Mouse (Mus musculus) hindbrain, embryonic 14.5 days (tissue): ENCODE data around the gene Lrpap1. TPM values are rescaled to one million over a fixed set of nuclear protein-coding genes. Genes with fewer than 3 reads are reported as not detected.
A peak's percentile ranks its signal among the peaks of the same experiment; 100 is the strongest.

Source experiments
- ATAC-seq: fragments of 200-750 bp; cut with Nextera tagmentation; 2 replicates; pipeline ENCODE4 v1.8.0; 2017; ENCODE audit warnings: moderate number of reproducible peaks, mild to moderate bottlenecking, moderate TSS enrichment, moderate library complexity; ENCODE audit not compliant: low FRiP score
- DNase-seq: peaks from one replicate; pipeline ENCODE4 v3.0.0-alpha.2; 2015; ENCODE audit warnings: low spot score
- H3K27ac ChIP-seq: fragments of 300-500 bp; sonication (generic); 2 replicates; pipeline ENCODE4 v1.5.1; 2014; ENCODE audit warnings: mild to moderate bottlenecking, moderate library complexity
- H3K27me3 ChIP-seq: fragments of 300-500 bp; sonication (generic); 2 replicates; pipeline ENCODE4 v1.6.1; 2014; ENCODE audit warnings: mild to moderate bottlenecking, low read length, mixed read lengths; ENCODE audit not compliant: control insufficient read depth, insufficient read depth
- H3K36me3 ChIP-seq: fragments of 300-500 bp; sonication (generic); replicated peaks from 2 replicates; pipeline ENCODE4 v1.6.1; 2014; ENCODE audit not compliant: control insufficient read depth, insufficient read depth
- H3K4me1 ChIP-seq: fragments of 300-500 bp; sonication (generic); replicated peaks from 2 replicates; pipeline ENCODE4 v1.6.1; 2014; ENCODE audit warnings: antibody characterized with exemption, low read length, mixed read lengths; ENCODE audit not compliant: control insufficient read depth, insufficient read depth
- H3K4me2 ChIP-seq: fragments of 300-500 bp; sonication (generic); replicated peaks from 2 replicates; pipeline ENCODE4 v1.6.1; 2014; ENCODE audit warnings: mild to moderate bottlenecking, moderate library complexity
- H3K4me3 ChIP-seq: fragments of 300-500 bp; sonication (generic); replicated peaks from 2 replicates; pipeline ENCODE4 v1.5.1; 2014; ENCODE audit warnings: mild to moderate bottlenecking, low read length
- H3K9ac ChIP-seq: fragments of 300-500 bp; sonication (generic); 2 replicates; pipeline ENCODE4 v1.6.1; 2014
- H3K9me3 ChIP-seq: fragments of 300-500 bp; sonication (generic); 2 replicates; pipeline ENCODE4 v1.6.1; 2016; ENCODE audit warnings: low read length; ENCODE audit not compliant: control insufficient read depth
- WGBS: fragments of 180-500 bp; shearing (Covaris S2); extraction: QIAGEN DNeasy Blood & Tissue Kit; methylation state at CpG from one replicate; pipeline ENCODE4 v1.1.7; 2014; 5-methylcytosine and 5-hydroxymethylcytosine counted together
- polyA plus RNA-seq: library from polyadenylated mRNA; unstranded; fragments of >200 nt; fragmentation: Nextera tagmentation; extraction: Ambion mirVana; gene quantifications from 2 replicates; pipeline ENCODE4 v1.2.1, GENCODE M21; 2014

Gene Lrpap1
- polyA plus RNA-seq, 1 experiment from 2014 or later, result 150 TPM

DNA sequence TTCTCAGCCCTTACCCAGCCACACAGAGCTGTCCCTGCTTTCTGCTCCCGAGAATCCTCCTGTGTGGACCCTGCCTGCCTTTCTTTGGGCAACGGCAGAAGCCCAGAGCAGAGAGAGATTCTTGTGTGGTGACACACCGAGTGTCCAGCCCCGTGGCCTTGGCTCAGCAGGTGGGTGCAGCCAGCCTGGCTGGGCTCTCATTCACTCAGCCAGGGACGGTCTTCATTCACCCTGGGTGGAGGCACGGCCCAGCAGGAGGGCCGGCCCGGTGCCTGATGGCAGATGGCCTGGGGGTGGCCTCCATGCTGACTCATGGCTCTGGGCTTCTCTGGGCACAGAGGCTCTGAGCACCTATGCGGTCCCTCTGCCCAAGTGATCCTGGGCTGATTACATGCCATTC, 31.6 kb downstream of the Lrpap1 start:
- 69% methylated on average over 9 of the region's 9 CpGs for WGBS

DNA sequence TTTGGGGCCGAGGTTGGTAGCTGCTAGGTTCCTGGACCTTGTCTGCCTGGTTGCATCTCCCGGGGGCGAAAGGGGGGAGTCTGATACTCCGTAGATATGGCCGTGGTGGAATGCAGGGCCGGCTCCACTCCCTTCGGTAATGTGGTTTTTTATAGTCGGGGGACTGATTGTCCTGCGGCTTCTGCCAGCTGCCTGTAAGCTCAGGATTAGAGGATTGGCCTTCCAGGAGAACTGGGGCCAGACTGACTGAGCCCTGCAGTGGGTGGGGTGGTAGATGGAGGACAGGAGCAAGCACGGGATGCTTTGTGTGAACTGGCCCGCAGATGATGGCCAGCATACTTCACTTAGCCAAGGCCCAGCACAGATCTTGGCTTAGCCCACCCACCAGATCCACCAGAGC, 32.3 kb downstream of the Lrpap1 start:
- no peaks in the 10 kb centered on the region for H3K9me3 ChIP-seq
- DNase-seq, result no peak

More for the DNA sequence above, 31.6 kb downstream of the Lrpap1 start:
- Histone ChIP-seq H3K9ac (no peak overlapping the region), H3K36me3 (0 out of 2 replicates have a peak, but pooled peaks cover 5% of the 10 kb centered on the region), H3K4me2 (no peak overlapping the region), H3K27ac (no peak overlapping the region), H3K9me3 (no peaks in the 10 kb centered on the region), H3K4me3 (no peak overlapping the region), H3K27me3 (0 out of 2 replicates have a peak, but pooled peaks cover 4% of the 10 kb centered on the region), H3K4me1 (no peaks in the 10 kb centered on the region)
- DNase-seq (no peak), ATAC-seq (no peak)

DNA sequence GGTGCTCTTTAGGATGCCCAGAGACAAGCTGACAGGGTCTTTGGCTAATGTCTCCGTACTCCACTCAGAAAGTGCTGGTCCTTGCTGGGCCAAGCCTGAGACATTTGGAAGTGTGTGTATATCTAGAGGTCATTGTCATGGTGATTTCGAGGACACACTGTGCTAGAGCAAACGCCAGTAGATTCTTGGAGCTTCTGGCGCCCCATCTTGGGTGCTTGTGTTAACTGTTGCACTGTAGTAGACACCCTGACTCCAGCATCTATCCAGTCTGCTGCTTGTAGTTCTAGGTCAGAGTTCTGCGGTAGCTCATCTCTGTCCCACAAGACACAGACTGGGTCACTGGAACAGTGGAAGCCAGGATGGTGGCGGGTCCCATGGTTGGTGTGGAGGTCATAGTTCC, 33.7 kb downstream of the Lrpap1 start:
- H3K9me3 ChIP-seq, result no peaks in the 10 kb centered on the region
- H3K27me3 ChIP-seq, result no peaks in the 10 kb centered on the region
- no peak overlapping the region for H3K27ac ChIP-seq
- no peaks in the 10 kb centered on the region for H3K36me3 ChIP-seq
- H3K4me3 ChIP-seq, result no peak overlapping the region
- no peak overlapping the region for H3K9ac ChIP-seq
- no peak for DNase-seq
- no peak for ATAC-seq
- H3K4me2 ChIP-seq, result no peak overlapping the region
- WGBS, result 93% methylated on average over 6 of the region's 6 CpGs
- H3K4me1 ChIP-seq, result no peaks in the 10 kb centered on the region

More for the DNA sequence above, 32.3 kb downstream of the Lrpap1 start:
- no peaks in the 10 kb centered on the region for H3K4me1 ChIP-seq
- no peak overlapping the region for H3K9ac ChIP-seq
- H3K27ac ChIP-seq, result no peak overlapping the region
- H3K27me3 ChIP-seq, result no peaks in the 10 kb centered on the region
- WGBS, result 91% methylated on average over 11 of the region's 11 CpGs
- H3K4me3 ChIP-seq, result no peak overlapping the region
- no peak for ATAC-seq
- H3K4me2 ChIP-seq, result no peak overlapping the region
- 0 out of 2 replicates have a peak, but pooled peaks cover 5% of the 10 kb centered on the region for H3K36me3 ChIP-seq

DNA sequence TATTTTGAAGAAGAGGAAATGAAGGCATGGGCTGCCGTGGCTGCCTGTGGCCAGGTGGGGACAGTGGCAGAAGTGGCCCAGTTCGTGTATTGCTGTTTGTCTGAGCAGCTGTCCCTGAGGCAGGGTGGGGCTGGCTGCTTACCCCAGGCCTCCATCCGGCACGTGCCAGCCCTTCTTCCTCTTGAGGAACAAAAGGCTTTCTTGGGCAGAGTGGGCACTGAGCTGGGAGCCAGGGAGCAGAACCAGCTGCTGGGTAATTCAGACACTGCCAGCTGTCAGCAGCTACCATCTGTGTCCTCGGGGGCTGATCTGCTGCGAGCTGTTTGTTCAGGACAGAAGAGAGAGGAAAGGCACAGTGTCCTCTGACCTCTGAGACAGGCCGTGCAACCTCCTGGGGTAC, 34.6 kb downstream of the Lrpap1 start:
- 0 out of 2 replicates have a peak, but pooled peaks have one; percentile 36 for ATAC-seq
- Histone ChIP-seq H3K4me1 (no peaks in the 10 kb centered on the region), H3K36me3 (no peaks in the 10 kb centered on the region), H3K27ac (peak overlapping the region; percentile 56; the same call in 1 of the 2 replicates), H3K27me3 (no peaks in the 10 kb centered on the region), H3K9me3 (no peaks in the 10 kb centered on the region), H3K4me3 (no peak overlapping the region), H3K9ac (no peak overlapping the region; the same call in 1 of the 2 replicates), H3K4me2 (no peak overlapping the region)
- WGBS, result 28% methylated on average over 7 of the region's 7 CpGs
- peak; percentile 37 for DNase-seq

DNA sequence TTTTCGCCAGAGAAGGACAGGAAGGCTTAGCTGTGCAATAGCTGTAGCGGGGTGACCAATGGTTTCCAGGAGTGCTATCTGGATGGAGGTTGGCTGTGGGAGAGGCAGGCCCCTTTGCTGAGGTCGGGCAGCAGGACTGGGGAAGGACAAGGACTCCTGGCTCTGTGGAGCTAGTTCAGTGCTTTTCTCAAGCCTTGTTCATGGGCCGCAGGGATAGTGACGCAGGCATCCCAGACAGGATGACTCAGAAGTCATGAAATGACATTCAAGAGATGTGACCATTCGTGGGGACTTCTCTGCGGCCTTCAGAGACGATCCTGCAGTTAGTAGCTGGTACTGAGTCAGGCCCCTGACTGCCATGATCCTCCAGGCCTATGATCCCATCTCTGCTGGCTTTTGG, 35.3 kb downstream of the Lrpap1 start:
- H3K36me3 ChIP-seq, result no peaks in the 10 kb centered on the region
- H3K4me3 ChIP-seq, result no peak overlapping the region
- no peaks in the 10 kb centered on the region for H3K4me1 ChIP-seq
- no peak overlapping the region for H3K27ac ChIP-seq
- WGBS, result 91% methylated on average over 8 of the region's 8 CpGs
- no peaks in the 10 kb centered on the region for H3K27me3 ChIP-seq
- no peak overlapping the region for H3K4me2 ChIP-seq
- no peak for ATAC-seq
- no peak overlapping the region for H3K9ac ChIP-seq
- H3K9me3 ChIP-seq, result no peaks in the 10 kb centered on the region
- DNase-seq, result no peak

DNA sequence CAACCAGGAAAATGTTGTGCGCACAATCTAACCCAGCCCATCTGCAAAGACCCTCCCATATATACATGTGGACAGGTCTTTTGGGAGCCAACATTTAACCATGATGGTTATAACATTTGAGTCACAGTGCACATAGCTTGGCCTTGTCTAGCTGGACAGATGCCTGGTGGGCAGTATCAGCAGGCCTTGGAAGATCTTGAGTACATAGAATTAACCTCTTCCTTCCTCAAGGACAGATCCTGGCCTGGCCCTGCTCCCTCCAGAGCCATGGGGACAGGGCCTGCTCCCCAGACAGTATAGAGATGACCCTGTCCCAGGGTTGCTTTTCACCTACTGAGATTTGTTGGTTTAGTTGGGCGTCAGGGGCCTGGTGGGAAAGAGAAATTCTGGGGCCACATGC, 35.7 kb downstream of the Lrpap1 start:
- Histone ChIP-seq H3K36me3 (no peaks in the 10 kb centered on the region), H3K27me3 (no peaks in the 10 kb centered on the region), H3K27ac (no peak overlapping the region), H3K4me2 (no peak overlapping the region), H3K4me1 (no peaks in the 10 kb centered on the region), H3K9me3 (no peaks in the 10 kb centered on the region), H3K4me3 (no peak overlapping the region), H3K9ac (no peak overlapping the region)
- DNase-seq (no peak), ATAC-seq (no peak)
- whole genome bisulfite sequencing, result 85% methylated on average over 2 of the region's 2 CpGs

DNA sequence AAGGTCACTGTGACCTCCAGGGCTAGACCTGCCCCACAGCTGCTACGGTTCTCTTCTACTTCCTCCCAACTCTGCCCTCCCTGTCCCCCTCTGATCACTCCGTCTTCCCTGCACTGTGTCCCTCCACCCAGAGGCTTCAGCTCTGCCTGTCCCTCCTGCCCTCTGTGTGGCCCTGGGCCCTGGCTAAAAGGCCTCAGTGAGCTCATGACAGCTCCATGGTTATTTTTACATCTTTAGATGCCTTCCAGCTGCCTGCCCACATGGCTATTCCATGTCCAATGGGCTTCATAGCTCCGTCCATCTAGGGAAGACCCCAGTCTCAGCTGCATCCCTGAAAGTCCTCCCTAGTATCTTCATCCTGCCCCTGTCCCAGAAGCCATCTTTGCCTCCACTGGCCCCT, 45.5 kb downstream of the Lrpap1 start:
- Histone ChIP-seq H3K27ac (no peak overlapping the region), H3K4me3 (no peak overlapping the region), H3K9ac (no peak overlapping the region), H3K9me3 (no peaks in the 10 kb centered on the region), H3K27me3 (0 out of 2 replicates have a peak, but pooled peaks cover 5% of the 10 kb centered on the region), H3K4me2 (no peak overlapping the region), H3K4me1 (peaks cover 12% of the 10 kb centered on the region), H3K36me3 (no peaks in the 10 kb centered on the region)
- no peak for ATAC-seq
- DNase-seq, result no peak
- 85% methylated on average over 3 of the region's 3 CpGs for WGBS

DNA sequence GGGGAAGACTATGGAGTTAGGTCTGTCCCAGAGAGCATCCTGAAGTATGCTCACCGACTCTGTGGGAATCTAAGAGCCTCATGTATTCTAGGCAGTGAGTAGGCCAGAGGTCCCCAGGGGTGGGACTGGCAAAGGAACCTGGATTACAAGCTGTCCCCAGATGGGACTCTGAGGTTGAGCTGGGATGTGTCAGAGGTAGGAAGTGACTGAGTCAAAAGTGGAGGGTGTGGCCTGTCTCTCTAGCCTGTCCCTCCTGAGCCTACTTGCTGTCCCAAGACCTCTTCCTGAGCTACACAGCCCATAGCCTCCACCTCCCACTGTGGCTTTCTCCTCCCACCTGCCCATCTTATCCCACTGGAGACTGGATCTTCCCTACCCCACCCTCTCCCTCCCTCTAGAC, 47.4 kb downstream of the Lrpap1 start:
- DNase-seq (no peak), ATAC-seq (no peak)
- H3K4me3 ChIP-seq, result 0 out of 2 replicates have a peak overlapping the region, but pooled peaks have one; percentile 70
- peaks cover 12% of the 10 kb centered on the region for H3K4me1 ChIP-seq
- 0 out of 2 replicates have a peak, but pooled peaks cover 5% of the 10 kb centered on the region for H3K27me3 ChIP-seq
- no peaks in the 10 kb centered on the region for H3K9me3 ChIP-seq
- H3K9ac ChIP-seq, result peak overlapping the region; percentile 75; the same call in 1 of the 2 replicates
- no peak overlapping the region for H3K27ac ChIP-seq
- H3K36me3 ChIP-seq, result no peaks in the 10 kb centered on the region
- peak overlapping the region; percentile 95 for H3K4me2 ChIP-seq
- WGBS, result 71% methylated on average over 1 of the region's 1 CpGs

DNA sequence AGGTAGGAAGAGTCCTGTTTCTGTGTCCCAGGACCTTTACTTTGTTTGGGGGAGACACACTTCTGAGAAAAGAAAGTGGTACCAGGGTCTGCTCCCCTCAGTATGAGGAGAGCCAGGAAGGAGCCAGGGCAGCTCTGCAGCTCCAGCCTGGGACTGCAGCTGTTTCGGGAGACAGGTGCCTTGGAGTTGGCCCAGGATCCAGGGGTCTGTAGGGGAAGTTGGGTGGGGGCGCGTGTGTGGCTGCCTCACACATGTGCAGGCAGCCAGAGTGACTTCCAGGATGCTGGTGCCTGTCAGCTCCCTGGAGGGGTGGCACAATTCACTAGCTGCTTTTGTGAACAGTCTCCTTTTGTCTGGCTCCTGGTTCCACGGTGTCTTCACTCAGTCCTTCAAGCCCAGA, 48.0 kb downstream of the Lrpap1 start:
- H3K4me1 ChIP-seq, result peaks cover 12% of the 10 kb centered on the region
- no peaks in the 10 kb centered on the region for H3K36me3 ChIP-seq
- peak overlapping the region; percentile 75 for H3K9ac ChIP-seq
- H3K4me2 ChIP-seq, result peak overlapping the region; percentile 95
- H3K27ac ChIP-seq, result no peak overlapping the region
- DNase-seq, result no peak
- H3K9me3 ChIP-seq, result no peaks in the 10 kb centered on the region
- H3K27me3 ChIP-seq, result 0 out of 2 replicates have a peak, but pooled peaks cover 5% of the 10 kb centered on the region
- no peak for ATAC-seq
- peak overlapping the region; percentile 70 for H3K4me3 ChIP-seq
- 6% methylated on average over 4 of the region's 4 CpGs for WGBS
